ENCODE assay signal across 10 mouse cellular contexts in the genomic region with DNA sequence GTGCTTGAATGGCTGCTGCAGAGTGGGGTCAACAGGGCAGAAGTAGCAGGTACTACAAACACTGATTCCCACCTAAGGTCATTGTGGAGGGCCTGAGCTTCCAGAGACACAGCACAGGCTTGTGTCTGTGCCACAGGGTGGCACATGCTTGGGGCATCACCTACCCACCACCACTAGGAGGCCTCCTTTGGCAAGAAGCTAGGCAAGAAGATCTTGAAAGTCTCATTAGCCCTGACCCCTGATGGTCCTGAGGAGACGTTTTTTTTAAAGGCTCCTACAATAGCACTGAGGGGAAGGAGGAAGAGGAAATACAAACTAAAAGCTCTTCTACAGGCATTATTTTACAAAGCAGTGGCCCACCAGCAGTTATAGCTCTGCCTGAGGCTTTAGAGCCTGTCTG. TPM values are rescaled to one million over a fixed set of nuclear protein-coding genes. Genes with fewer than 3 reads are reported as not detected.
DNase-seq lines count a peak whose midpoint lies in the region; ATAC-seq and TF ChIP-seq lines count a peak whose summit lies in the region.
"Had no signal": no experiment of that assay in that cellular context is flagged by ENCODE, and none has a peak within 500 bp of the region (broad histone marks: within the 10 kb centered on the region; RNA-seq: fewer than 3 reads in every experiment).

No protein-coding gene starts in this region.

- no peak overlapping the region for H3K9ac ChIP-seq in heart, adult 2 months (ENCODE audit: low read depth, low read length)
- H3K9ac ChIP-seq in midbrain, postnatal 0 days (replicated peaks; ENCODE audit: low read length, poor library complexity, severe bottlenecking), result no peak overlapping the region
- no peak overlapping the region for H3K9ac ChIP-seq in midbrain, embryonic 16.5 days (ENCODE audit: low read depth, low read length)
- H3K9ac ChIP-seq: limb, embryonic 15.5 days had no signal

- H3K4me2 ChIP-seq in midbrain, postnatal 0 days (ENCODE audit: low read depth, low read length, poor library complexity, severe bottlenecking), result no peak overlapping the region
- no peak overlapping the region for H3K4me2 ChIP-seq in midbrain, embryonic 16.5 days (ENCODE audit: low read length)
- H3K4me2 ChIP-seq: limb, embryonic 15.5 days had no signal

- no peak for DNase-seq in heart, adult 2 months
- DNase-seq in heart, postnatal 14 days, result no peak
- DNase-seq in midbrain, postnatal 0 days (ENCODE audit: low spot score), result peak; percentile 25
- no peak for DNase-seq in layer of hippocampus, postnatal 14 days (ENCODE audit: low spot score in 2 of 2)
- no peak for DNase-seq in ovary, postnatal 10 days (ENCODE audit: low spot score)

- H3K79me2 ChIP-seq in heart, adult 2 months (replicated peaks; ENCODE audit: control insufficient read depth, insufficient read depth, low read length), result no peaks in the 10 kb centered on the region

- no peak for TF ChIP-seq EP300 in heart, adult 2 months (IDR thresholded peaks at IDR 0.05; ENCODE audit: insufficient read depth, low read depth, low read length)

- WGBS in heart, adult 2 months, result 14% methylated on average over 1 of the region's 1 CpGs
- WGBS in midbrain, postnatal 0 days, result 22% methylated on average over 1 of the region's 1 CpGs
- 10% methylated on average over 1 of the region's 1 CpGs for WGBS in midbrain, embryonic 16.5 days
- WGBS in bone marrow, adult 2 months, result 0% methylated on average over 1 of the region's 1 CpGs
- WGBS in small intestine, adult 2 months, result 4% methylated on average over 1 of the region's 1 CpGs

- TF ChIP-seq POLR2A in heart, adult 2 months (IDR thresholded peaks at IDR 0.05; ENCODE audit: insufficient read depth, low read depth, low read length), result no peak
- TF ChIP-seq POLR2A in bone marrow, adult 2 months (IDR thresholded peaks at IDR 0.05; ENCODE audit: borderline replicate concordance, control insufficient read depth, low read depth, low read length), result no peak
- no peak for TF ChIP-seq POLR2A in small intestine, adult 2 months (IDR thresholded peaks at IDR 0.05; ENCODE audit: low read depth, low read length)

- no peaks in the 10 kb centered on the region for H3K27me3 ChIP-seq in heart, adult 2 months (ENCODE audit: control insufficient read depth, insufficient read depth, low read length)
- H3K27me3 ChIP-seq in midbrain, postnatal 0 days (ENCODE audit: insufficient read depth, low read length), result no peaks in the 10 kb centered on the region
- H3K27me3 ChIP-seq in midbrain, embryonic 16.5 days (ENCODE audit: control insufficient read depth, insufficient read depth, low read depth, low read length), result no peaks in the 10 kb centered on the region
- no peaks in the 10 kb centered on the region for H3K27me3 ChIP-seq in small intestine, adult 2 months (ENCODE audit: control insufficient read depth, insufficient read depth, low read length)
- H3K27me3 ChIP-seq: limb, embryonic 15.5 days had no signal

- peak; percentile 51 for TF ChIP-seq CTCF in heart, adult 2 months (IDR thresholded peaks at IDR 0.05)
- TF ChIP-seq CTCF in midbrain, postnatal 0 days (IDR thresholded peaks at IDR 0.05), result peak; percentile 61
- TF ChIP-seq CTCF in bone marrow, adult 2 months (IDR thresholded peaks at IDR 0.05; ENCODE audit: control insufficient read depth, insufficient read depth, low read length), result peak; percentile 38; the same call in 1 of the 2 replicates
- TF ChIP-seq CTCF in small intestine, adult 2 months (IDR thresholded peaks at IDR 0.05; ENCODE audit: extremely low read depth, insufficient read length, insufficient replicate concordance, low read depth, low read length), result peak; percentile 39; the same call in 1 of the 2 replicates

- intact Hi-C loops in heart, adult 2 months (cut with DNase I), result no loop called here
- intact Hi-C loops in heart, postnatal 14 days (cut with DNase I), result no loop called here

- H3K27ac ChIP-seq in heart, adult 2 months, result no peak overlapping the region
- no peak overlapping the region for H3K27ac ChIP-seq in midbrain, postnatal 0 days (ENCODE audit: low read depth, low read length)
- H3K27ac ChIP-seq in midbrain, embryonic 16.5 days (ENCODE audit: low read length), result no peak overlapping the region
- no peak overlapping the region for H3K27ac ChIP-seq in bone marrow, adult 2 months (ENCODE audit: control insufficient read depth, insufficient read depth, low read depth, low read length, poor library complexity)
- no peak overlapping the region for H3K27ac ChIP-seq in small intestine, adult 2 months (ENCODE audit: insufficient read depth, low read depth, low read length)
- H3K27ac ChIP-seq: limb, embryonic 15.5 days had no signal

- ATAC-seq in midbrain, postnatal 0 days (ENCODE audit: low FRiP score), result 0 out of 2 replicates have a peak, but pooled peaks have one; percentile 38
- ATAC-seq in midbrain, embryonic 16.5 days, result no peak

- H3K4me3 ChIP-seq in heart, adult 2 months, result no peak overlapping the region
- no peak overlapping the region for H3K4me3 ChIP-seq in midbrain, postnatal 0 days (ENCODE audit: low read depth, low read length)
- no peak overlapping the region for H3K4me3 ChIP-seq in midbrain, embryonic 16.5 days (ENCODE audit: low read depth, low read length)
- no peak overlapping the region for H3K4me3 ChIP-seq in bone marrow, adult 2 months (replicated peaks; ENCODE audit: control insufficient read depth, low read depth, low read length)
- H3K4me3 ChIP-seq in small intestine, adult 2 months (ENCODE audit: low read depth, low read length), result no peak overlapping the region
- H3K4me3 ChIP-seq: limb, embryonic 15.5 days had no signal

- no peaks in the 10 kb centered on the region for H3K36me3 ChIP-seq in heart, adult 2 months (ENCODE audit: control insufficient read depth, insufficient read depth, low read length)
- no peaks in the 10 kb centered on the region for H3K36me3 ChIP-seq in midbrain, postnatal 0 days (ENCODE audit: insufficient read depth, low read length)
- H3K36me3 ChIP-seq in midbrain, embryonic 16.5 days (ENCODE audit: control insufficient read depth, insufficient read depth, low read length), result no peaks in the 10 kb centered on the region
- no peaks in the 10 kb centered on the region for H3K36me3 ChIP-seq in small intestine, adult 2 months (ENCODE audit: control insufficient read depth, insufficient read depth, low read length)
- H3K36me3 ChIP-seq: limb, embryonic 15.5 days had no signal

- H3K9me3 ChIP-seq in midbrain, postnatal 0 days (ENCODE audit: low read length), result no peaks in the 10 kb centered on the region
- H3K9me3 ChIP-seq in midbrain, embryonic 16.5 days (replicated peaks; ENCODE audit: control insufficient read depth, low read length, poor library complexity, severe bottlenecking), result no peaks in the 10 kb centered on the region
- H3K9me3 ChIP-seq: limb, embryonic 15.5 days had no signal

- H3K4me1 ChIP-seq in heart, adult 2 months (ENCODE audit: control insufficient read depth, insufficient read depth, low read length), result no peaks in the 10 kb centered on the region
- no peaks in the 10 kb centered on the region for H3K4me1 ChIP-seq in midbrain, postnatal 0 days (ENCODE audit: insufficient read depth, low read length)
- H3K4me1 ChIP-seq in midbrain, embryonic 16.5 days (ENCODE audit: control insufficient read depth, insufficient read depth, low read length), result no peaks in the 10 kb centered on the region
- H3K4me1 ChIP-seq in bone marrow, adult 2 months (ENCODE audit: control insufficient read depth, insufficient read depth, low read length), result no peaks in the 10 kb centered on the region
- peaks cover 4% of the 10 kb centered on the region; the same call in 1 of the 2 replicates for H3K4me1 ChIP-seq in small intestine, adult 2 months (ENCODE audit: control insufficient read depth, insufficient read depth, insufficient read length, low read length)
- H3K4me1 ChIP-seq: limb, embryonic 15.5 days had no signal

RNA-seq across cellular contexts. Expression of gene Ephb3, which starts 6.0 kb away (rescaled TPM):
- total RNA-seq in heart, adult 2 months (2021), result 1 to 10 TPM; 6.3 to 7.0 TPM
- 9.9 and 11.3 TPM in 2 replicates for polyA plus RNA-seq in heart, adult 2 months (2012; rRNA removed)
- total RNA-seq in heart, postnatal 14 days (2021), result 1 to 10 TPM; 6.5 to 9.2 TPM
- 20.1 and 20.5 TPM in 2 replicates for total RNA-seq in midbrain, postnatal 0 days (2014; rRNA removed)
- polyA plus RNA-seq in midbrain, postnatal 0 days (2015; fragmentation: Nextera tagmentation; extraction: Ambion mirVana), result 9.0 and 9.5 TPM in 2 replicates
- polyA plus RNA-seq in midbrain, embryonic 16.5 days (2015; fragmentation: Nextera tagmentation; extraction: Ambion mirVana), result 10.3 and 11.3 TPM in 2 replicates
- polyA plus RNA-seq in bone marrow, adult 2 months (2011; ENCODE audit: insufficient read depth, insufficient read length, low replicate concordance, missing spikeins), result 0.41 and 1.4 TPM in 2 replicates
- polyA plus RNA-seq in small intestine, adult 2 months (2012; rRNA removed), result 9.3 and 11.3 TPM in 2 replicates
- total RNA-seq in layer of hippocampus, postnatal 14 days (2021), result 10 to 100 TPM; 19.2 to 22.8 TPM

RNA-seq across cellular contexts. Expression of gene Teddm3, which starts 44.7 kb away (rescaled TPM):
- not detected for total RNA-seq in heart, adult 2 months (2021)
- polyA plus RNA-seq in heart, adult 2 months (2012; rRNA removed), result not detected in 2 replicates
- not detected for total RNA-seq in heart, postnatal 14 days (2021)
- total RNA-seq in midbrain, postnatal 0 days (2014; rRNA removed), result 0.11 TPM in 1 of 2 replicates, not detected in the other
- 0.33 and 0.37 TPM in 2 replicates for polyA plus RNA-seq in midbrain, postnatal 0 days (2015; fragmentation: Nextera tagmentation; extraction: Ambion mirVana)
- not detected in 2 replicates for polyA plus RNA-seq in midbrain, embryonic 16.5 days (2015; fragmentation: Nextera tagmentation; extraction: Ambion mirVana)
- not detected in 2 replicates for polyA plus RNA-seq in bone marrow, adult 2 months (2011; ENCODE audit: insufficient read depth, insufficient read length, low replicate concordance, missing spikeins)
- polyA plus RNA-seq in small intestine, adult 2 months (2012; rRNA removed), result 10.6 TPM in 1 of 2 replicates, not detected in the other
- 1 to 10 TPM; 1.0 to 1.1 TPM for total RNA-seq in layer of hippocampus, postnatal 14 days (2021)
- total RNA-seq: heart, postnatal 25 days had no signal
